14 mouse cellular contexts compared by ENCODE assay signal in genomic region chr13:101848601-101849147, GRCm38 (mm10).
DNase-seq lines count a peak whose midpoint lies in the region; ATAC-seq and TF ChIP-seq lines count a peak whose summit lies in the region.
"Had no signal": no experiment of that assay in that cellular context is flagged by ENCODE, and none has a peak within 500 bp of the region (broad histone marks: within the 10 kb centered on the region; RNA-seq: fewer than 3 reads in every experiment).

No protein-coding gene starts in this region.

- whole genome bisulfite sequencing in limb, embryonic 15.5 days, result 66% methylated on average over 2 of the region's 2 CpGs
- WGBS in limb, embryonic 10.5 days, result 70% methylated on average over 2 of the region's 2 CpGs
- 88% methylated on average over 2 of the region's 2 CpGs for WGBS in midbrain, embryonic 11.5 days
- 84% methylated on average over 2 of the region's 2 CpGs for WGBS in midbrain, embryonic 15.5 days
- WGBS in stomach, postnatal 0 days, result 70% methylated on average over 2 of the region's 2 CpGs

- no peak for DNase-seq in limb, embryonic 10.5 days (ENCODE audit: low spot score)
- DNase-seq in midbrain, embryonic 11.5 days (ENCODE audit: low spot score, missing footprints), result peak; percentile 51
- DNase-seq in lung, postnatal 25 days (ENCODE audit: low spot score), result peak; percentile 39
- DNase-seq in stomach, postnatal 0 days (ENCODE audit: low spot score), result no peak
- no peak for DNase-seq in adrenal gland, adult 2 months
- DNase-seq in thymus, postnatal 36 days, result no peak
- DNase-seq: heart, postnatal 10 days; heart, postnatal 4 days had no signal

- TF ChIP-seq CTCF in stomach, postnatal 0 days (IDR thresholded peaks at IDR 0.05; ENCODE audit: low read depth), result no peak

- no peak overlapping the region for H3K4me3 ChIP-seq in limb, embryonic 15.5 days
- H3K4me3 ChIP-seq in limb, embryonic 10.5 days, result no peak overlapping the region
- no peak overlapping the region for H3K4me3 ChIP-seq in midbrain, embryonic 11.5 days (ENCODE audit: low read depth, low read length)
- no peak overlapping the region for H3K4me3 ChIP-seq in midbrain, embryonic 15.5 days
- no peak overlapping the region for H3K4me3 ChIP-seq in stomach, postnatal 0 days (ENCODE audit: low read depth, low read length)
- H3K4me3 ChIP-seq: forebrain, embryonic 12.5 days; heart, embryonic 10.5 days; hindbrain, embryonic 12.5 days had no signal

- no peak for ATAC-seq in limb, embryonic 15.5 days (ENCODE audit: insufficient number of reproducible peaks, low FRiP score, low TSS enrichment, low read depth)
- no peak for ATAC-seq in midbrain, embryonic 11.5 days (ENCODE audit: low FRiP score)
- ATAC-seq in midbrain, embryonic 15.5 days (replicated peaks), result no peak
- ATAC-seq in stomach, postnatal 0 days (ENCODE audit: low FRiP score, low TSS enrichment), result 0 out of 2 replicates have a peak, but pooled peaks have one; percentile 12
- ATAC-seq: forebrain, embryonic 16.5 days had no signal

- H3K27me3 ChIP-seq in limb, embryonic 15.5 days, result no peaks in the 10 kb centered on the region
- H3K27me3 ChIP-seq in limb, embryonic 10.5 days (ENCODE audit: low read depth, poor library complexity, severe bottlenecking), result peaks cover 15% of the 10 kb centered on the region
- no peaks in the 10 kb centered on the region for H3K27me3 ChIP-seq in midbrain, embryonic 11.5 days (ENCODE audit: control insufficient read depth, insufficient read depth, low read length)
- no peaks in the 10 kb centered on the region for H3K27me3 ChIP-seq in midbrain, embryonic 15.5 days (replicated peaks)
- H3K27me3 ChIP-seq in stomach, postnatal 0 days (ENCODE audit: control insufficient read depth, insufficient read depth, low read length), result no peaks in the 10 kb centered on the region
- H3K27me3 ChIP-seq: forebrain, embryonic 12.5 days; hindbrain, embryonic 12.5 days had no signal

- H3K9ac ChIP-seq in limb, embryonic 15.5 days, result no peak overlapping the region
- H3K9ac ChIP-seq in midbrain, embryonic 11.5 days (ENCODE audit: low read length), result no peak overlapping the region
- no peak overlapping the region for H3K9ac ChIP-seq in midbrain, embryonic 15.5 days
- H3K9ac ChIP-seq in stomach, postnatal 0 days (ENCODE audit: low read length), result no peak overlapping the region
- H3K9ac ChIP-seq: forebrain, embryonic 12.5 days; hindbrain, embryonic 12.5 days had no signal

- peak overlapping the region; percentile 24; the same call in 1 of the 2 replicates for H3K27ac ChIP-seq in limb, embryonic 15.5 days
- no peak overlapping the region for H3K27ac ChIP-seq in limb, embryonic 10.5 days
- no peak overlapping the region for H3K27ac ChIP-seq in midbrain, embryonic 11.5 days (ENCODE audit: low read depth, low read length)
- H3K27ac ChIP-seq in midbrain, embryonic 15.5 days, result no peak overlapping the region
- peak overlapping the region; percentile 64 for H3K27ac ChIP-seq in stomach, postnatal 0 days (replicated peaks)
- H3K27ac ChIP-seq: forebrain, embryonic 12.5 days; heart, embryonic 10.5 days; hindbrain, embryonic 12.5 days had no signal

- no peaks in the 10 kb centered on the region for H3K9me3 ChIP-seq in limb, embryonic 15.5 days
- H3K9me3 ChIP-seq in limb, embryonic 10.5 days (replicated peaks), result no peaks in the 10 kb centered on the region
- no peaks in the 10 kb centered on the region for H3K9me3 ChIP-seq in midbrain, embryonic 11.5 days (ENCODE audit: control insufficient read depth, low read length)
- no peaks in the 10 kb centered on the region for H3K9me3 ChIP-seq in midbrain, embryonic 15.5 days
- no peaks in the 10 kb centered on the region for H3K9me3 ChIP-seq in stomach, postnatal 0 days (ENCODE audit: control insufficient read depth, low read length)
- H3K9me3 ChIP-seq: forebrain, embryonic 12.5 days; heart, embryonic 10.5 days; hindbrain, embryonic 12.5 days had no signal

- TF ChIP-seq EP300 in stomach, postnatal 0 days (optimal IDR thresholded peaks at IDR 0.05), result no peak

- no peaks in the 10 kb centered on the region for H3K4me1 ChIP-seq in limb, embryonic 15.5 days
- H3K4me1 ChIP-seq in limb, embryonic 10.5 days, result peaks cover 15% of the 10 kb centered on the region; the same call in 1 of the 2 replicates
- no peaks in the 10 kb centered on the region for H3K4me1 ChIP-seq in midbrain, embryonic 11.5 days (ENCODE audit: control insufficient read depth, insufficient read depth, low read length)
- no peaks in the 10 kb centered on the region for H3K4me1 ChIP-seq in midbrain, embryonic 15.5 days
- H3K4me1 ChIP-seq in stomach, postnatal 0 days (replicated peaks; ENCODE audit: control insufficient read depth, insufficient read depth), result no peaks in the 10 kb centered on the region; the same call in 1 of the 2 replicates
- H3K4me1 ChIP-seq: forebrain, embryonic 12.5 days; heart, embryonic 10.5 days; hindbrain, embryonic 12.5 days had no signal

- H3K36me3 ChIP-seq in limb, embryonic 15.5 days, result no peaks in the 10 kb centered on the region
- no peaks in the 10 kb centered on the region for H3K36me3 ChIP-seq in limb, embryonic 10.5 days
- H3K36me3 ChIP-seq in midbrain, embryonic 11.5 days (ENCODE audit: control insufficient read depth, insufficient read depth, low read length), result no peaks in the 10 kb centered on the region
- H3K36me3 ChIP-seq in midbrain, embryonic 15.5 days (replicated peaks), result no peaks in the 10 kb centered on the region
- H3K36me3 ChIP-seq in stomach, postnatal 0 days (ENCODE audit: control insufficient read depth, insufficient read depth, low read length), result no peaks in the 10 kb centered on the region
- H3K36me3 ChIP-seq: forebrain, embryonic 12.5 days; heart, embryonic 10.5 days; hindbrain, embryonic 12.5 days had no signal

- no peak overlapping the region for H3K4me2 ChIP-seq in limb, embryonic 15.5 days
- H3K4me2 ChIP-seq in midbrain, embryonic 11.5 days, result no peak overlapping the region
- no peak overlapping the region for H3K4me2 ChIP-seq in midbrain, embryonic 15.5 days
- H3K4me2 ChIP-seq in stomach, postnatal 0 days (replicated peaks; ENCODE audit: low read depth), result no peak overlapping the region
- H3K4me2 ChIP-seq: forebrain, embryonic 12.5 days; hindbrain, embryonic 12.5 days had no signal

Comparison
In these comparisons a context has a peak if more than half of its experiments do, and no peak if none do; other contexts are left out.
1. H3K27ac ChIP-seq: peak in limb, embryonic 15.5 days (single experiment) and stomach, postnatal 0 days (single experiment); none in limb, embryonic 10.5 days (single experiment), midbrain, embryonic 11.5 days (single experiment) and midbrain, embryonic 15.5 days (single experiment).
2. DNase-seq: peak in midbrain, embryonic 11.5 days (single experiment) and lung, postnatal 25 days (single experiment); none in limb, embryonic 10.5 days (single experiment), stomach, postnatal 0 days (single experiment), adrenal gland, adult 2 months (single experiment) and thymus, postnatal 36 days (0 of 2).